Mouse (Mus musculus): ENCODE results near the gene Gpr35. TPM values are rescaled to one million over a fixed set of nuclear protein-coding genes. Genes with fewer than 3 reads are reported as not detected.

Gene Gpr35
- total RNA-seq, 2 experiments from 2014 or later = 0.11 to 0.22 TPM

- intact Hi-C loops (cut with DNase I) = no loop called here
- DNase-seq (ENCODE audit: extremely low spot score in 1 of 2, low spot score in 2 of 2) = no peak
Measured at GRCm38 (mm10) chr1:93015136-93015535, 64.5 kb downstream of the Gpr35 start.

GRCm38 (mm10) chr1:93018716-93019115 lies 68.1 kb downstream of the Gpr35 start:
- DNase-seq (ENCODE audit: extremely low spot score in 1 of 2, low spot score in 2 of 2) = no peak
- intact Hi-C loops (cut with DNase I) = no loop called here

GRCm38 (mm10) chr1:93020602-93021001 lies 69.9 kb downstream of the Gpr35 start:
- no peak for DNase-seq (ENCODE audit: extremely low spot score in 1 of 2, low spot score in 2 of 2)

GRCm38 (mm10) chr1:93026600-93026999 lies 75.9 kb downstream of the Gpr35 start:
- intact Hi-C loops (cut with DNase I) = no loop called here
- DNase-seq (ENCODE audit: extremely low spot score in 1 of 2, low spot score in 2 of 2) = no peak

More at GRCm38 (mm10) chr1:93020602-93021001, 69.9 kb downstream of the Gpr35 start:
- intact Hi-C loops (cut with DNase I) = no loop called here

- no peak for DNase-seq (ENCODE audit: extremely low spot score in 1 of 2, low spot score in 2 of 2)
- intact Hi-C loops (cut with DNase I) = no loop called here
Measured at GRCm38 (mm10) chr1:93029387-93029786, 78.7 kb downstream of the Gpr35 start.

GRCm38 (mm10) chr1:93030060-93030459 lies 79.4 kb downstream of the Gpr35 start:
- no peak for DNase-seq (ENCODE audit: extremely low spot score in 1 of 2, low spot score in 2 of 2)
- intact Hi-C loops (cut with DNase I) = no loop called here

GRCm38 (mm10) chr1:93031199-93031598 lies 80.5 kb downstream of the Gpr35 start:
- no peak for DNase-seq (ENCODE audit: extremely low spot score in 1 of 2, low spot score in 2 of 2)
- intact Hi-C loops (cut with DNase I) = no loop called here

GRCm38 (mm10) chr1:93033989-93034388 lies 83.3 kb downstream of the Gpr35 start:
- intact Hi-C loops (cut with DNase I) = no loop called here
- no peak for DNase-seq (ENCODE audit: extremely low spot score in 1 of 2, low spot score in 2 of 2)

GRCm38 (mm10) chr1:93035981-93036380 lies 85.3 kb downstream of the Gpr35 start:
- intact Hi-C loops (cut with DNase I) = no loop called here
- no peak for DNase-seq (ENCODE audit: extremely low spot score in 1 of 2, low spot score in 2 of 2)

Other genes starting within 250 kb of the Gpr35 start
- gene Gpc1, start 119.2 kb upstream of the Gpr35 start, total RNA-seq (2021) = 100 to 1,000 TPM; 124 to 125 TPM
- gene Ankmy1, start 48.0 kb upstream of the Gpr35 start, total RNA-seq (2021) = under 1 TPM in 1 of 2 experiments, not detected in 1; 0.17 TPM
- 1 to 10 TPM; 7.1 to 7.2 TPM for gene Dusp28, start 43.9 kb upstream of the Gpr35 start, total RNA-seq (2021)
- 10 to 100 TPM; 41.5 to 41.7 TPM for gene Rnpepl1, start 40.1 kb upstream of the Gpr35 start, total RNA-seq (2021)
- 10 to 100 TPM; 50.3 to 51.0 TPM for gene Capn10, start 16.5 kb upstream of the Gpr35 start, total RNA-seq (2021)
- not detected for gene Aqp12, start 55.5 kb downstream of the Gpr35 start, total RNA-seq (2021)
- gene Kif1a, start 151.1 kb downstream of the Gpr35 start, total RNA-seq (2021) = 100 to 1,000 TPM; 908 to 919 TPM
- gene Agxt, start 184.4 kb downstream of the Gpr35 start, total RNA-seq (2021) = not detected
- not detected for gene 2310007B03Rik, start 210.1 kb downstream of the Gpr35 start, total RNA-seq (2021)
- gene Crocc2, start 217.9 kb downstream of the Gpr35 start, total RNA-seq (2021) = under 1 TPM; 0.16 to 0.17 TPM

Data from left cerebral cortex, postnatal 10 days (tissue).